Mouse (Mus musculus) kidney, postnatal 10 days (tissue): Measurements from ENCODE around the gene Mast1.
A peak's percentile ranks its signal among the peaks of the same experiment; 100 is the strongest.

Source experiments
- DNase-seq: peaks from one replicate; pipeline ENCODE4 v3.0.0; 2021; ENCODE audit warnings: mixed read lengths

Mast1 gene

DNA sequence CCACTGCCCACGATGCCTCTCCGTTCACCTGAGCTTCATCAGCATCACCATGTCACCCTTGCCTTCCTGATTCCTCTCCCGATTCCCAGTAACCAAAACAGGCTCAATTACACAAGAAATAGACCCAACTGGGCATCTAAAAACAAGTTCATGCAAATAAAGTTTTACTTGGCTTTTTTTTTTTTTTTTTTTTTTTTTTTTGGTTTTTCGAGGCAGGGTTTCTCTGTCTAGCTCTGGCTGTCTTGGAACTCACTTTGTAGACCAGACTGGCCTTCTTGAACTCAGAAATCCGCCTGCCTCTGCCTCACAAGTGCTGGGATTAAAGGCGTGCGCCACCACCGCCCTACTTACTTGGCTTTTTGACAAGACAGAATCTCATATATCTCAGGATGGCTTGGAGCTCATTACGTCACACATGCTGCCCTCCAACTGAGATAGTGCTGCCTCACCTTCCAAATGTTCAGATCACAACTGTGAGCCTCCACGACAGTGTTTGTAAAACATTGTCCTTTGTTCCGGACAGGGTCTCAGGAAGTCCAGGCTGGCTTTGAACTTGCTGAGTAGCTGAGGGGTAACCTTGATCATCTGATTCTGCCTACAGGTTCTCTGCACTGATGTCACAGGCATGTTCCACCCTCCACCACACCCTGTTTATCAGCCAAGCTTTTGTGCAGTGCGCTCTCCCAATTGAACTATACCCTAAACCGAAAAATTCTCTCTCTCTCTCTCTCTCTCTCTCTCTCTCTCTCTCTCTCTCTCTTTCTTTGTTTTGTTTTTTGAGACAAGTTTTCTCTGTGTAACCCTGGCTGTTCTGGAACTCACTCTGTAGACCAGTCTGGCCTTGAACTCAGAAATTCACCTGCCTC, 694 bp upstream of the Mast1 start:
- DNase-seq: no peak

DNA sequence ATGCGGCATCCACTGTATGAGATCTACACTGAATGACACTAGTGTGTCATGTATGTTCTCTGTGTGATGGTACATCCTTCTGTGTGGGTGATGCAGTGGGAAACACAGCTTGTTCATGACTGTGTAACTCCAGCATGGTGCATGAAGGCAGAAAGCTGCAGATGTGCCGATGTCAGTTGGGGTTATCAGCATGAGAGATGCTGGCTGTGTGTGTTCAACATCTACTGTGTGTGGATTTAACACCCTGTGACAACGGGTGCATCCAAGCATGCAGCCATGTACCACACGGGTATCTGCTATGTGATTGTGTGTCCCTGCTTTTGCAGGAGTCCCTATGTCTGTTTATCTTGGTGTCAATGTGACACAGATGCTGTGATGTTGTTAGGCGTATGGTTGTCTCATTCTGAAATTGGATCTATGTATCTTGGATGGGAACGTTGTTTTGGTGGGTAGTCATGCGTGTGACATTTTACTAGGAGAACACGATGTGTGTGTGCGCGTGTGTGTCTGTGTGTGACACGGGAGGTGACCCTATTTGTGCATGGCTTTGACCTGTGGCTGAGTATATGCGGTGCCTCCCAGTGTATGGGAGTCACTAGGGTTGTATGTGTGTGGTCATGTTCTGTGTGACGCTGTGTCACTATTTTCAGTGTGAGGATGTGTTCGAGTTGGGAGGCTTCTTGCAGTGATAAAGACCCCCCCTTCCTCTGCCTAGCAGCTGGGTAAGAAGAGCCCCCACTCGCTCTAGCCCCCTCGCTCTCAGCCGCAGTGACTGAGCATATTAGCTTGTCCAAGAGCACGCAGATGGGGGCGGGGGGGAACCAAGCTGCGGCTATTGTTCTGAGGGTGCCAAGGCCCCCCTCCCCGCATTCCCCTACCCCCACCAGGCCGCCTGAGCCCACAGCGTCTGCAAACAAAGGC, 858 bp downstream of the Mast1 start:
- DNase-seq: no peak

DNA sequence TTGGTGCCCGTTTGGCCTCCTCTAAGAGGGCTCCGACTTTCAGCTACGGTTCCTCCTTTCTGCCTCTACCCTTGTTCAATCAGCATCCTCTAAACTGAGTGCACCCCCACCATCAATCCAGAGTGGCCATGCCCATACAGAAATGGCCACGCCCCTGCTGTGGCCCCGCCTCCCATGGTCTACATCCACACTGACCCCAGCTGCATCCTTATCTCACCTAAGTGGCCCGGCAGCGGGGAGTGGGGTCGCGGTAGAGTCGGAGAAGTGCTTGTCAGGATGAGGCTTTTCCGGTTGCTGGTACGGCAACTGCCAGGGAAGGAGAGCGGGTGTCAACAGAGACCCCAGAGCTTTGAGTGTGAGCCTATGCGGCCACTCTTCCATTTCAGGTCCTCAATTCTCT, 1.7 kb downstream of the Mast1 start:
- peak; percentile 12 for DNase-seq

DNA sequence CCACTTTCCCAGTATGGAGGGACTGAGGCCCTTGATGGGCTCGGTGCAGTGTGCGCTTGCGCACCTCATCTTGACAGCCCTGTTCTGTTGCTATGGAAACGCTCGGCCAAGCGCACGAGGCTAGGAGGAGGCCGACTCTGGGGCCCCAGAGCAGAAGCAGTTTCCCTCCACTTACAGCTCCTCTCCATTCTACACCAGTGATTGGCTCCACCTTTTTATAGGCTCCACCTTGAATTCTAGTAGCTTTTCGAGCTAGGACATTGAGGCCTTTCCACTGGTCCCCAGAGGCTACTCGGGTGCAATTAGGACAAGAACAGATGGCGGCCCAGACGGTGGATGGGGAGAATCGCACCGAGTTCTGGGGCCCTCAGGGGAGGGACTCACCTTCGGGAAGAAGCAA, 2.3 kb downstream of the Mast1 start:
- no peak for DNase-seq

DNA sequence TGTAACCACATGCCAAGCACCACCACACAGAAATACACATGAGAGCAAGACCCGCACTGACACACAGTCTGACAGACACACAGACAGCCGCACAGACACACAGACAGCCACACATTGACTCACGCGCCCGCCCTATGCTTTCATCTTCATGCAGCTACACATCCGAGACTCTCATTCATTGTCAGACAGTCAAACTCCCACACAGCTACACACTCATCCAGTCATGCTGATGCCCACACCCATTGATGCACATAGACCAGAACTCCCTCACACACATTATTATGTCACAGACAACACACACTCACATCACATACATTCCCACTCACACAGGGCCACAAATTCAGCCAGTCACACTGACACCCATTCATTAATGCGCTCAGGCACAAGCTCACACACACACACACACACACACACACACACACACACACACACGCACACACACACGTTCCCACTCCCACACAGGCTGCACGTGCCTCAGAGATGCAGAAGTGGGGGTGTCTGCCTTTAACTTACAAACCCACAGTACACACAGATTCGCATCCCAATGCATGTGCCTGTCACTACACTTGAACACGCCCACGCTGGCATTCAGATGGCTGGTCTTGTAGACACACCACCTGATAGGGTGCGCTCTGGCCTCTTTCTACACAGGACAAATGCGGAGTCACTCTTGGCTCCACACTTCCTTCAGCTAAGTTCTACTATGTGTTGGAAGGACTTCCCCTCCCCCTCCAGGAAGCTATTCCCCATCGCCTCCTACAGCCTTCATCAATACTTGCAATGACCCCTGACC, 3.2 kb downstream of the Mast1 start:
- no peak for DNase-seq

DNA sequence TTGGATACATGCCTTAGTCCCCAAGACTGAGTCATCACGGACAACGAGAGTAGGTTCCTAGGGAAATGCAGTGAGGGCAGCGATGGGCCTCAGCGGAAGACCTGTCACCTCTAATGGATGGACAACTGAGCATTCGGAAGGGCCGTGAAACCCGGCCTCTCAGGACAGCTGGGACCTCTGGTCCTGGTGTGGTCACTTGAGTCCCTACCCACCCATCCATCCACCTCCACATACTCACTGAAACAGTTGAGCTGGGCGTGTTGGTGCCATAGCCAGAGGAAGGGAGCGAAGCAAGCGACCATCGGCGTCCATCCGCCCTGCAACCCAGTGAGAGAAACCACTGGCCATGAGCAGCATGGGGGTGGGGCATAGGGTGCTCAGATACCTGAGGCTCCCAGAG, 6.6 kb downstream of the Mast1 start:
- no peak for DNase-seq

DNA sequence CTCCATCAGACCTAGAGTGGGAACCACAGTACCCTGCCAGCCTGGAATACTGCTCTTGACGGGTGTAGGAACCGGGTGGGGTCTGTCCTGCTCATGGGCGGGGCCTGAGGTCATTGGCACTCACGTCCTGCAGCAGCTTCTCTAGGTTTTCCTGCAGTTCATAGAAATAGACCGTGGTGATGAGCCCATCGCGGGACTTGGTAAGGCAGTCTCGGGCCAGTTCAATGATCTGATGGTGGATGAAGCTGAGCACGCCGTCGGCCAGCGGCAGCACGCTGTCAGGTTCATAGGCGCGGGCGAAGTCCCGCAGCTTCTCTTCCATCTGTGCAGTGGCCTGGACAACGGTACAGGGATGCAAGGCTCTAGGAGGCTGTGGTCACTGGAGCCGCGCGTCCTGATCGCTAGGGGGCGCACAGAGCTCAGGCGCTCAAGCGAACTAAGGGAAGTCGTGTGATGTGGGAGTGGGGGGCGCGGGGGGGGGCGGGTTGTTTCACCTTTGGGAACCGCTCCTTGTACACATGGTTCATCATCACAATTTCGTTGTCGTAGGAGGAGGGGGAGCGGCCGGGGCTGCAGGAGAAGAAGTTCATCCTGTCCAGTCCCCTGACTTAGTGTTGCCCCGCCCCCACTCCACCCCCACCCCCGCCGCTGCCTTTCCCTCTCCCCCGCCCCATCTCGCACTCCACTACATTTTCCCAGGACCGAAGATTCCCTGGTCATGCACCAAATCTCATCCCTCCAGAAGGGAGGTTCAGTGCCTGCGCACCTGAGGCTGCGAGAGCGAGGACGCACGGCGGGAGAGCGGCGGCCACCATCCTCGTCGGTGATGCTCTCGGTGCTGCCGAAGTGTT, 8.5 kb downstream of the Mast1 start:
- peak; percentile 85 for DNase-seq

DNA sequence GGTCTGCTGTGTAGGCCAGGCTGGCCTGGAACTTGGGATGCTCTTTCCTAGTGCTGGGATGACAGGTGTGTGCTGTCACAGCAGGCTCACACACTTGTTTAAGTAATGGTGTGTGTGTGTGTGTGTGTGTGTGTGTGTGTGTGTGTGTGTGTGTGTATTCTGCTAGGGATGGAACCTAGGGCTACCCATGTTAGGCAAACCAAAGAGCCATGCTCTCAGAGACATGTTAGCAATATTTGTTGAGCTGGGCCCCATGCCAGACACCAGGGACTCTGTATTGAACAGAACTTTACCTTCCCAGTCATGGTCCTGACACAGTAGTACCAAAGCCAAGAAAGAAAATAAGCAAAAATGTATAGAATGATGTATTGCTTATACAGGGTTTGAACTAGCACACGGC, 9.6 kb downstream of the Mast1 start:
- no peak for DNase-seq

DNA sequence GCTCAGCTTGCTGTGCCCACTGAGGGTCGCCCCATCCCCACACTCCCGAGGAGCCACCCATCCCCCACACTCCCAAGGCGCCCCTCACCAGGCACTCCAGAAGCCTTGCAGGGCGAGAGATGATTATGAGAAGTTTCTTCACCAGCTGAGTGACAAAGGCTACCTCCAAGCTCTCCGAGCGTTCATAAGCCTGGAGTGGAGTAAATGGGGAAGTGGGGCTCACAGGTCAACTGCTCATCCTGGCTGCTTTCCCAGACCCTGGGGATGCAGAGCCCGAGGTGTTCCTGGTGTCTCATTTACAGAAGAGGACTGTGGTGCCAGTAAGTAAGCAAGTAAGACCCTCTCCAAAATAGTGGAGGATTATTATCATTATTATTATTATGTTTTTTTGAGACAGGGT, 11.6 kb downstream of the Mast1 start:
- DNase-seq: no peak

DNA sequence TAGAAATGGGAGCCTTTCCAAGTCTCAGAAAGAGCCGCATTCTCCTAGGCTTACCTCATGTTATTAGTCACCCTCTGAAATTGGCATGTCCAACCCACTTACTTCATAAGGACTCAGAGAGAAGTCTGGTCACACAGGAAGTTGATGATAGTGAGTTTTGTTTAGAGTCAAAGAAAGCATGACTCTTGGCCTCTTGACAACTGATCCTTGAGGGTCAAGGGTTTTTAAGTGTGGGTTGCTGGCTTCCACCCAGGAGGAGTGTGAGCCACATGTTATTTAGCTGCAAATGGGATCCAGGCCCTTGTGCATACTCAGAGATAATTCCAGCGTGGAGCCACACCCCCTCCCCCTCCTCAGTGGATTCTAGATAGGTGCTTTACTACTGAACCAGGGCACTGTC, 15.6 kb downstream of the Mast1 start:
- DNase-seq: no peak

DNA sequence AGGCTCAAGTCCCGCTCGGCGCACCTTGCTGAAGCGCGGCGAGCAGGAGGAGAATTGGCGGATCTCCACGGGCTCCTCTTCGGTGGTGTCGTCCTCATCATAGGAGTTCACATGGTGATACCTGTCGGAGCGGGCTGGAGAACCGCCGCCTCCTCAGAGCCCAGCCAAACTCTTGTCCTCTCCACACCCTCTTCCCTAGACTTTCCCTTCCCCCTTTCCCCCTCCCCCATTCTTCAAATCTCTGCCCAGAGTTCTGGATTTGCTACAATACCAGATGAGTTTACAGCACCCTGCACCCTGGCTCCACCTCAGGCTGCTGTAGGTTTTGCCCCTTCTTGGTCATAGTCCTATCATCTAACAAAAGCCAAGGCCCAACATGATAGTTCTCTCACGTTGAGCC, 18.5 kb downstream of the Mast1 start:
- DNase-seq: no peak

DNA sequence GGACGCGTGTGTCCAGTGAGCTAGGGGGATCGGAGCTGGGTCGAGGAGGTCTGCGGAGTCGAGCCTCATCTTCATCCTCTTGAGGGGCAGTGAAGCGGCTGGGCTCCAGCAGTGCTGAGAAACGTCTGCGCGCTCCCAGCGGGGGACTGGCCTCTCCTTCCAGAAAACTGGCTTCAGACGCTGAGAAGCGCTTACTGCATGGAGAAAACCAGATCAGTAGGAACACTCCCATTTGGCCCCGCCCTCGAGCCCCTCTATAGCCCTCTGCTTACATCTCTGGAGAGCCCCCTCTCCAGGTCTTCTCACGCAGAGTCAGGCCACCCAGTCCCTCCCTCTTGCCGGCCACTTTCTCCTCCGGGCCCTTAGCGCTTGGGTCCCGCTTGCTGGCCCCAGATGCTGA, 19.4 kb downstream of the Mast1 start:
- DNase-seq: no peak

DNA sequence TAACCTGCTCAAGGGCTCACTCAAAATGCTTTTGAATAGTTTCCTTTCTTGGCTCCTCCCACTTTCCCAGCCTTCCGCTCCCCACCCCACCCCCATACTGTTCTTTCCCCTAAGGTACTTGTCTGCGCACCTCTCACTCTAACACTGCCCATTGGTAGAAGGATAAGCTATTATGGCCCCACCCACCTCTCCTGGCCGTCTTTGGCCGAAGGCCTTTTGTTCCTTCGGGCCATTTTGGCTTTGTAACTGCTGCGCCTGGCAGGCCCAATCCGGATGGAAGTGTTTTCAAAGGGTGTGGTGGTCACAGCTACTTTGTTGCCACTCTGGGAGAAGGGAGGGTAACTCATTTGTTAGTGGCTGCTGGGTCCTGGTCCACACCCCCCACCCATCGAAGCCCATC, 21.9 kb downstream of the Mast1 start:
- no peak for DNase-seq

DNA sequence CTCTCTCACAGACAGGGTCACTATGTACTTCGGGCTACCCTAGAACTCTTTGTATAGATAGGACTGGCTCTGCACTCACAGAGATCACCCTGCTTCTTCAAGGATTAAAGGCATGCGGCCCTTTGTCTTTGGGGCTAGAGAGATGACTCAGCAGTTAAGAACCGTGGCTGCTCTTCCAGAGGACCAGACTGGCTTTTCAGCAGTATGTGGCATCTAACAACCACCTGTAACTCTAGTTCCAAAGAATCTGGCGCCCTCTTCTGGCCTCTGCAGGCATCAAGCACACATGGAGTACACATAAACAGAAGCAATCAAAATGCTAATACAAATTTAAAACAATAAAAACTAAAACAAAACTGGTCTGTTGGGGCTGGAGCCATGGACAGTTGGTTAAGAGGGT, 23.2 kb downstream of the Mast1 start:
- peak; percentile 28 for DNase-seq

DNA sequence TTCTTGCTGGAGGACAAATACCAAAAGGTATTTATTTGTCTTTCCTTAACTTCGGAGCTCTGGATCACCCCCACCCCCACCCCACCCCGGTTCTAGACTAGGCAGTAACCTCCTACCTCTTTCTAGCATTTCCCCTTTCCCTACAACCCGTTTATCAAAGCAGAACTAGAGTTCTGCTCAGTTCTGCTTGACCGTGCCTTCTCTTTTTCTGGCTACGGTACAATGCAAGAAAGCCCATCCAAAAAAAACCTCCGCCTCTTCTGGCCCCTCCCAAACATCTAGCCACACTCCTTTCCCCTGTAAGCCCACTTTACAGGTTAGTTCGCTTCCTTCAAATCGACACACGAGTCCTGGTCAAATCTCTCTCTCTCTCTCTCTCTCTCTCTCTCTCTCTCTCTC, 23.7 kb downstream of the Mast1 start:
- no peak for DNase-seq

DNA sequence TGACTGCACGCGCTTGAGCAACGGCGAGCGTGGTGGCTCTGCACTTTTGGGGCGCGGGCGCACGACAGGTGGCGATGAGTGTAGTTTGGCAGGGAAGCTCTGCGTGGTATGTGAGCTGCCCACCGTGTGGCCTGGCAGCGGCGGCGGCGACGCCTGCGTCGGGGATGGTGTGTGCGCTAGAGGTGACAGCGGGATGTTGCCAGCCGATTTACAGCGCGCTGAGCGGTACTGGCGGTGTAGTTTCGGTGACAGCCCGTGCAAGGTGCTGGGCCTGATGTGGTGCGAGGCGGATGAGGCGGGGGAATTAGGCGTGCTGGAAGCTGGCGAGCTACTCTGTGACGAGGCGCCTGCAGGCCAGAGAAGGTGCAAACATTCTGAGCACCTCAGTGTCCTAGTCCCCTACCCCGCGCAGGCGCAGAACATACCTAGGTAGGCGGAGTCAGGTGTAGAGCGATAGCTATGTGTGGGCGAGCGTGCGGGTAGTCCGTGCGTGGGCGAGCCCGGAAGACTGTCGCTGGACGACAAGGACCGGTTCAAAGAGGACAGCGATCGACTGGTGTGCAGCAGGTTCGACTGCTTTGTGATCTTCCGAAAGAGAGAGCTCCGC, 24.2 kb downstream of the Mast1 start:
- DNase-seq: peak; percentile 79

DNA sequence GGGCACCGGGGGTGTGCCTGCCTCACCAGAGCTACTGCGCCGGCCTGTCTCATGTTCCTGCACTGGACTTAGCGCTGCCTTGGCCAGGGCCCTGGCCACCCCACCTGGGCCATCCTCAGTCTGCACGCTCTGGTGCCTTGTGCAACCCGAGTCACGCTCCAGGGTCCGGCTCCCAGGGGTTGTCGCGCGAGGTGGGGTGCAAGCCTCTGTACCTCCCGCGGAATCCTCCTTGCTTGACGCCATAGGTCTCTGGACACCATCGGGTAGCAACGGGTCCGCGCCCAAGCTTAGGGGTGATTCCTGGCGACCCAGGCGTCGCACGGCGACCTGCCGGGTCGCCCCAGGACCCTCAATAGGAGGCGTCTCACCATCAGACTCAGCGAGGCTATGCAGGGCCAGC, 24.8 kb downstream of the Mast1 start:
- DNase-seq: no peak

DNA sequence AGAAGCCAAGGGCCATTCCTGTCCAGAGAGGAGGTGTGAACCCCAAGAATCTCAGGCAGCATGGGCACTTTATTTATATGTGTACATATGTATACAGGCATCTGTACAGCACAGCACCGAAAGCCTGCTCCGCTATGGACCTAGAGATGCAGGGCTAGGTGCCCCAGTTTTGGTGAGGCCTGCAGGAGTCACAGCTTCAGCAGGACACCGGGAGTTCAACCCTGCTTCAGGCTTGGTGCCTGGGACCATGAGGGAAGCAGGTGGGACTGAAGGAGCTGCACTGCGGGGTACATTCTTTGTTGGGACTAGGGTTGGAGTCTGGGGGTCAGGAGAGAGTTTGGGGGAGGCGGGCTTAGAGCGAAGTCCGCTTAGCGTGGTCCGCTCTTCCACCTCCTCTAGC, 25.3 kb downstream of the Mast1 start:
- no peak for DNase-seq

DNA sequence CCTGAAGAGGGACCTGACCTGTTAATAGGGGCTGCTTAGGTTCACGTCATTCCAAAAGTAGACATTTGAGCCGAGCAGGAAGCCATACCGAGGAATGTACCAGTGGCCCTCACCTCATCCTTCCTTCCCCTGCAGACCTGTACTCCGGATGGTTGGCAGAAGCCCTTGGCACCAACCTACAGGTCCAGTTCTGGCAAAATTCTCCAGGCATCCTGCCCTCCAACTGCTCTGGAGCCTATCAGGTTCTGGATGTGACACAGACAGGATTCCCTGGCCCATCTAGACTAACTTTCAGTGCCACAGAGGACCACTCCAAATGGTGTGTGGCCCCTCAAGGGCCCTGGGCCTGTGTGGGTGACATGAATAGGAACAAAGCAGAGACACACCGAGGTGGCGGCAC, 26.6 kb downstream of the Mast1 start:
- DNase-seq: no peak

DNA sequence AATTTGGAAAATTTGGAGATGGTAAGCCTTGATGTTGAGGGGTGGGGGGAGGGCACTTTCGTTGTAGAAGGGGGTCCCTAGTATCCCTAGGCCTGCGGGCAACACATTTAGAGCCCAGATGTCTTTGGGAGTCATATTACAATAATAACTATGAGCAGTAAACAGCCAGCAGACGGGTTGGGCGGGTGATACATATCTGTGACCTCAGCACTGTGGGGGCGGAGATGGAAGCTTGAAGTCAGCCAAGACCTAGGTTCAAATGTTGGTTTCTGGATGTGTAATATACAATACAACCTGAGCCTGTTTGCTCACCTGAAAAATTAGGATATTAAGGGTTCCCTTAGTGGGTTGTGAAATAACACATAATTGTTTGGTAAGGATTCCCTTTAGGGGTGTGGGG, 27.2 kb downstream of the Mast1 start:
- DNase-seq: no peak

DNA sequence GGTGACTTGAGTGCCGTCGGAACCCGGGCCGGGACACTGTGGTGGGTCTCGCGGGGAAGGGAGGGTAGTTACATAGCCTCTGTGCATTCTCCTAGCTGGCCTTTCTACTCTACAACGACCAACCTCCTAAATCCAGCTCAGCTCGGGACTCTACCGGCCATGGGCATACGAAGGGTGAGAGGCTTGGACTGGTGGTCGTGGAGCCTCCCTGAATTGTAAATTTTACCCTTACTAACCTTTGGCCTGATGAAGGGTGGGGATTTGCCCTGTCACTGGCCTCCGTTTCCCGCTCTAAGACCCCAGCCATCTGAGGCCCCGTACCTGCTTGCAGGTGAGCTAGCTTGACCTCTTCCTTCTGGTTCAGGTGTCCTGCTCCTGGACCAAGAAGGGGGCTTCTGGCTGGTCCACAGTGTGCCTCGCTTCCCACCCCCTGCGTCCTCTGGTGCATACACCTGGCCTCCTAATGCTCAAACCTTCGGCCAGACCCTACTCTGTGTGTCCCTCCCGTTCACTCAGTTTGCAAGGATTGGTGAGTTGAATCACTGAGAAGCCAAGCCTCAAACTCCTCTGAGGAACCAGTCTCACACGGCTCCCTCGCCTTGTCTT, 27.9 kb downstream of the Mast1 start:
- no peak for DNase-seq
